Mouse (Mus musculus): ENCODE results near the gene Cxcr1. TPM values are rescaled to one million over a fixed set of nuclear protein-coding genes. Genes with fewer than 3 reads are reported as not detected.

The Cxcr1 gene
- total and polyA plus RNA-seq, 2 experiments from 2014 or later, result not detected

DNA sequence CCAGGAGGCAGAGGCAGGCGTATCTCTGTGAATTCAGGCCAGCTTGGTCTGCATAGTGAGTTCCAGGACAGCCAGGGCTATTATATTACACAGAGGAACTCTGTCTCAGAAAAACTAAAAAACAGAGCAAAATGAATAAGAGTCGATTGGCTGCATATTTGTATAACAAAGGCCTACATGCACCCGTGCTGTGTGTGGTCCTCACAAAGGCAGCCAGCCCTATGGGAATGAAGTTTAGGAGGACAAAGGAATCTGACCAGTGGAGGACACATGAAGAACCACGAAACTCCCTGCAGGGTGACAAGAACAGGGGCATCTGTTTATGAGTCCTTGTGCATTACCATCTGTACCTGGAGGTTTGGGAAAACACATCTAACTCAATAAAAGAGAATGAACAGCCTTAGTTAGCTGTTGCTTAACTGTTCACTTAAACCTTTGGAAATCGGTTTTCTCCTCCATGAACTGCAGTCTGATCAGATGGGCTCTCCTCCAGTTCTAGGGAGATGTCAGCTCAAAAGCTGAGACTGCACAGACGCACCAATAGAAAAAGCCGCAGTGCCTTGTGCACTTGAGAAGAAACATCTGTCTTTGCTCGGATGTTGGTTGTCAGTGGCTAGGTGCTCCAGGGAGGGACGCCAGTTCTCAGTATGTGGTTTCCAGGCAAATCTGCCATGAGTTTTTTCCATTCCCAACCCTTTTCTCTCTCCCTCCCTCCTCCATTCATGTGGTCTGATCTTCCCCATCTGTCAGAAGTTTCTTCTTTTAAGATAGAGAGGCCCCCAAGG, 14.6 kb downstream of the Cxcr1 start:
- H3K4me1 ChIP-seq (ENCODE audit: control insufficient read depth, insufficient read depth), result peaks cover 4% of the 10 kb centered on the region; the same call in 1 of the 2 replicates
- H3K4me3 ChIP-seq (ENCODE audit: low read depth, low read length), result no peak overlapping the region
- no peak overlapping the region for H3K9ac ChIP-seq (replicated peaks; ENCODE audit: low read depth, low read length)
- no peaks in the 10 kb centered on the region for H3K36me3 ChIP-seq (replicated peaks; ENCODE audit: control insufficient read depth, insufficient read depth, low read length)
- H3K27ac ChIP-seq (ENCODE audit: low read depth), result no peak overlapping the region
- ATAC-seq (ENCODE audit: insufficient read depth, low read depth) (peak; percentile 69), DNase-seq (ENCODE audit: low spot score) (peak; percentile 45)
- H3K4me2 ChIP-seq (ENCODE audit: low read depth, low read length), result no peak overlapping the region
- H3K9me3 ChIP-seq (replicated peaks; ENCODE audit: control insufficient read depth, low read length), result no peaks in the 10 kb centered on the region
- WGBS, result 39% methylated on average over 9 of the region's 9 CpGs
- TF ChIP-seq CTCF (IDR thresholded peaks at IDR 0.05; ENCODE audit: low read depth) (no peak), EP300 (IDR thresholded peaks at IDR 0.05; ENCODE audit: low read depth) (no peak)
- H3K27me3 ChIP-seq (ENCODE audit: control insufficient read depth, insufficient read depth, low read length), result no peaks in the 10 kb centered on the region

DNA sequence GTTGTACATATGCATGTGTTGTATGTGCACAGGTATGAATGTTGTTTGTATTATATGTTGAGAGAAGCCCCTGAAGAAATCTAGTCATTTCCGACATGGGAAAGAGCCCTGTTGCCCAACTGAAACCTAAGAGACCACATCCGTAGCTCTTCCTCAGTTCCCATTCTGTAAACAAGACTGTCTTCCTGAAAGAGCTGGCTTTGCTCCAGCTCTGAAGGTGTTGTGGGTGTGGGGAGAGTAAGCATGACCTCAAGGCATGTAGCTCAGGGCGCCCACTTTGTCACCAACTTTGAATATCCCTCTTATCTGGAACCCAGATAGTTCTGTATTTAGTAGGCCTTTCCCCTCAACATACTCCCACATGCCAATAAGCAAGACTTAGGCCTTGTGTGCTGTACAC, 15.8 kb downstream of the Cxcr1 start:
- Histone ChIP-seq H3K9ac (replicated peaks; ENCODE audit: low read depth, low read length) (no peak overlapping the region), H3K27me3 (ENCODE audit: control insufficient read depth, insufficient read depth, low read length) (no peaks in the 10 kb centered on the region), H3K4me3 (ENCODE audit: low read depth, low read length) (no peak overlapping the region), H3K36me3 (replicated peaks; ENCODE audit: control insufficient read depth, insufficient read depth, low read length) (no peaks in the 10 kb centered on the region), H3K27ac (ENCODE audit: low read depth) (no peak overlapping the region), H3K4me2 (ENCODE audit: low read depth, low read length) (no peak overlapping the region), H3K9me3 (replicated peaks; ENCODE audit: control insufficient read depth, low read length) (no peaks in the 10 kb centered on the region), H3K4me1 (ENCODE audit: control insufficient read depth, insufficient read depth) (peaks cover 4% of the 10 kb centered on the region; the same call in 1 of the 2 replicates)
- TF ChIP-seq EP300 (IDR thresholded peaks at IDR 0.05; ENCODE audit: low read depth) (no peak), CTCF (IDR thresholded peaks at IDR 0.05; ENCODE audit: low read depth) (no peak)
- DNase-seq (ENCODE audit: low spot score) (no peak), ATAC-seq (ENCODE audit: insufficient read depth, low read depth) (no peak)
- 66% methylated on average over 3 of the region's 3 CpGs for WGBS

DNA sequence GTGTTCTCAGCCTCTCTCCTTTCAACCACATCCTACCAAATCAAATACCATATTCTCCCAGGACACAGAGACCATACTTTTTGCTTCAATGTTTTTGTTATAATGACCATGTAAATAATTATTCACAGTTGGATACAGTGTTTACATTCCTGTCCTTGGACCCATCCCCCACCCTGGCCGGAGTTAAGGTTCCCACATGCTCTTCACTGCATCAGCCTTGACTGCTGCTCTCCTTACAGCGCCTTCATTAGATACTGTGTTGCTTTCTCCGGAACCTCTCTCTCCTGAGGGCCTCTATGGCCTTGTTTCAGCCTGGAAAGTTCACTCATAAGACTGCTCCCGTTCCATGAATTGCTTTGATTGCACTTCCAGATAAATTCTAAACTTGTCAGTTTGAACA, 18.7 kb downstream of the Cxcr1 start:
- H3K36me3 ChIP-seq (replicated peaks; ENCODE audit: control insufficient read depth, insufficient read depth, low read length), result no peaks in the 10 kb centered on the region
- H3K4me1 ChIP-seq (ENCODE audit: control insufficient read depth, insufficient read depth), result peaks cover 4% of the 10 kb centered on the region; the same call in 1 of the 2 replicates
- no peak for ATAC-seq (ENCODE audit: insufficient read depth, low read depth)
- WGBS, result 67% methylated on average over 4 of the region's 4 CpGs
- no peak for DNase-seq (ENCODE audit: low spot score)
- H3K27ac ChIP-seq (ENCODE audit: low read depth), result no peak overlapping the region
- TF ChIP-seq EP300 (IDR thresholded peaks at IDR 0.05; ENCODE audit: low read depth), result no peak
- no peak for TF ChIP-seq CTCF (IDR thresholded peaks at IDR 0.05; ENCODE audit: low read depth)
- H3K4me3 ChIP-seq (ENCODE audit: low read depth, low read length), result no peak overlapping the region
- H3K27me3 ChIP-seq (ENCODE audit: control insufficient read depth, insufficient read depth, low read length), result no peaks in the 10 kb centered on the region
- H3K9me3 ChIP-seq (replicated peaks; ENCODE audit: control insufficient read depth, low read length), result no peaks in the 10 kb centered on the region
- H3K9ac ChIP-seq (replicated peaks; ENCODE audit: low read depth, low read length), result no peak overlapping the region
- H3K4me2 ChIP-seq (ENCODE audit: low read depth, low read length), result no peak overlapping the region

DNA sequence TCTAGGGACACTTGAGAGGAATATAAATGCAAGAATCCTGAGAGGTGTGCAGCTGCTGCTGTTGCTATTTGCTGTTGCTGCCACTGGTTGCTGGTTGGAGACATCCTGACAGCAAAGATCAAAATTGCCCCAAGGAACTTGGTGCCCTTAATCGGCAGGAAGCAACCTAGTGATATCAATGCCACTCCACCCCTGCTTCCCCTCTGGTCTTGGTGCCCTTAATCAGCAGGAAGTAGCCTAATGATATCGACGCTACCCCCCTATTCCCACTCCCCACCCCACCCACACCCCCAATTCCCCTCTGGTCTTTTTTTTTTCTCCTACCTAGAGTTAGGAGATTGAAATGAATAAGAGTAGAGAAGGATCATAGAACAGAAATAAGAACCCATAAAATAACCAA, 21.7 kb downstream of the Cxcr1 start:
- TF ChIP-seq CTCF (IDR thresholded peaks at IDR 0.05; ENCODE audit: low read depth), result no peak
- TF ChIP-seq EP300 (IDR thresholded peaks at IDR 0.05; ENCODE audit: low read depth), result no peak
- no peak for DNase-seq (ENCODE audit: low spot score)
- ATAC-seq (ENCODE audit: insufficient read depth, low read depth), result no peak
- Histone ChIP-seq H3K9me3 (replicated peaks; ENCODE audit: control insufficient read depth, low read length) (no peaks in the 10 kb centered on the region), H3K4me1 (ENCODE audit: control insufficient read depth, insufficient read depth) (no peaks in the 10 kb centered on the region), H3K27ac (ENCODE audit: low read depth) (no peak overlapping the region), H3K9ac (replicated peaks; ENCODE audit: low read depth, low read length) (no peak overlapping the region), H3K4me3 (ENCODE audit: low read depth, low read length) (no peak overlapping the region), H3K27me3 (ENCODE audit: control insufficient read depth, insufficient read depth, low read length) (no peaks in the 10 kb centered on the region), H3K4me2 (ENCODE audit: low read depth, low read length) (no peak overlapping the region), H3K36me3 (replicated peaks; ENCODE audit: control insufficient read depth, insufficient read depth, low read length) (no peaks in the 10 kb centered on the region)
- 65% methylated on average over 3 of the region's 3 CpGs for WGBS

DNA sequence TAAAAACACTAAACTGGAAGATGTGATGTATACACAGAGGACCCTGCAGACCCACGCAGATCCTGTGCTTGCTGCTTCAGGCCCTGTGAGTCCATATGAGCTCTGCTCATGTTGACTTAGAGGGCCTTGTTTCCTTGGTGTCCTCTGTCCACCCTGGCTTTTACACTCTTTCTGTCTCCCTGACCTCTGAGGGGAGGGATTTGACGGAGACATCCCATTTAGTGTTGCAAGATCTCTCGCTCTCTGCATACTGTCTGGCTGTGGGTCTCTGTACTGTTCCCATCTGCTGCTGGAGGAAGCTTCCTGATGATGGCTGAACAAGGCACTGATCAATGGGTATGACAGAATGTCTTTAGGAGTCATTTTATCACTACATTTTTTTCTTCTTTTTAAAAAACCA, 24.7 kb downstream of the Cxcr1 start:
- H3K4me3 ChIP-seq (ENCODE audit: low read depth, low read length), result no peak overlapping the region
- H3K4me1 ChIP-seq (ENCODE audit: control insufficient read depth, insufficient read depth), result no peaks in the 10 kb centered on the region
- H3K4me2 ChIP-seq (ENCODE audit: low read depth, low read length), result no peak overlapping the region
- H3K27me3 ChIP-seq (ENCODE audit: control insufficient read depth, insufficient read depth, low read length), result no peaks in the 10 kb centered on the region
- 94% methylated on average over 3 of the region's 3 CpGs for WGBS
- DNase-seq (ENCODE audit: low spot score) (no peak), ATAC-seq (ENCODE audit: insufficient read depth, low read depth) (no peak)
- no peak overlapping the region for H3K9ac ChIP-seq (replicated peaks; ENCODE audit: low read depth, low read length)
- TF ChIP-seq EP300 (IDR thresholded peaks at IDR 0.05; ENCODE audit: low read depth), result no peak
- TF ChIP-seq CTCF (IDR thresholded peaks at IDR 0.05; ENCODE audit: low read depth), result no peak
- no peak overlapping the region for H3K27ac ChIP-seq (ENCODE audit: low read depth)
- no peaks in the 10 kb centered on the region for H3K9me3 ChIP-seq (replicated peaks; ENCODE audit: control insufficient read depth, low read length)
- no peaks in the 10 kb centered on the region for H3K36me3 ChIP-seq (replicated peaks; ENCODE audit: control insufficient read depth, insufficient read depth, low read length)

DNA sequence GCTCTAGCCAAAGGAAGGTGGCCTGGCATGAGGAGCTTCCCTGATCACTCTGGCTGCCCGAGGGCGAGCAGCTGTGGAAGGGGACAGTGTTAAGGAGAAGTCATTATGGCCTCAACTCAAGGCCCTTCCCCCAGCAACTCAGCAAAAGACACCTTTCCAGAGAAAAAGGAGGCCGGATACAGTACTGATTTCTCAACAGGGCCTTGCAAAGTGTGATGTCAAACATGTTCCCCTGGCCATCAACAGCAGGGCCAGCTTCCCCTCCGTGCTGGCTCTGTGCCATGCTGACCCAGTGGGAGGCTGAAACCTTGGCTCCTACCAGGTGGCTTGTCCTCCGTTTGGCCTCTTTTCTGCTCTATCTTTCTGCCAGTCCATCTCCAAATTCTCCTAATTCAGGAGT, 27.3 kb downstream of the Cxcr1 start:
- ATAC-seq (ENCODE audit: insufficient read depth, low read depth) (no peak), DNase-seq (ENCODE audit: low spot score) (no peak)
- Histone ChIP-seq H3K27me3 (ENCODE audit: control insufficient read depth, insufficient read depth, low read length) (no peaks in the 10 kb centered on the region), H3K4me1 (ENCODE audit: control insufficient read depth, insufficient read depth) (no peaks in the 10 kb centered on the region), H3K9me3 (replicated peaks; ENCODE audit: control insufficient read depth, low read length) (no peaks in the 10 kb centered on the region), H3K36me3 (replicated peaks; ENCODE audit: control insufficient read depth, insufficient read depth, low read length) (no peaks in the 10 kb centered on the region), H3K9ac (replicated peaks; ENCODE audit: low read depth, low read length) (no peak overlapping the region), H3K27ac (ENCODE audit: low read depth) (no peak overlapping the region), H3K4me2 (ENCODE audit: low read depth, low read length) (no peak overlapping the region), H3K4me3 (ENCODE audit: low read depth, low read length) (no peak overlapping the region)
- 64% methylated on average over 5 of the region's 5 CpGs for WGBS
- TF ChIP-seq CTCF (IDR thresholded peaks at IDR 0.05; ENCODE audit: low read depth) (no peak), EP300 (IDR thresholded peaks at IDR 0.05; ENCODE audit: low read depth) (no peak)
